Mouse (Mus musculus) Patski (cell line): Measurements from ENCODE around the gene Mindy1. TPM values are rescaled to one million over a fixed set of nuclear protein-coding genes. Genes with fewer than 3 reads are reported as not detected.

Experiments used
- ATAC-seq: fragments of 100-300 bp; one replicate; pipeline ENCODE4 v1.8.0; 2021
- CTCF ChIA-PET: fragments of 350-600 bp; sonication (Branson Sonifier 250); formaldehyde crosslinking; loops from one replicate; lab custom pipeline; 2022; ENCODE audit warnings: inconsistent platforms; lab: Charles Lee
- POLR2A ChIA-PET: fragments of 350-600 bp; sonication (Branson Sonifier 250); formaldehyde crosslinking; loops from one replicate; lab custom pipeline; 2022; ENCODE audit warnings: antibody characterized with exemption, inconsistent platforms; lab: Charles Lee
- DNase-seq: peaks from one replicate; pipeline ENCODE4 v3.0.0-alpha.2; 2011; ENCODE audit warnings: low read depth, low spot score
- H3K27me3 ChIP-seq: fragments of 371-371 bp; one replicate; pipeline ENCODE4 v1.5.1; 2021
- CTCF ChIP-seq: fragments of 100-300 bp; IDR thresholded peaks from one replicate; pipeline ENCODE4 v1.5.1; 2021
- in situ Hi-C: fragments of 300-500 bp; cut with MboI; formaldehyde crosslinking; loops from 3 replicates; pipeline ENCODE4 v1.11.1; 2018; ENCODE audit warnings: low pct_unique_long_range_greater_than_20kb, mixed read lengths
- polyA plus RNA-seq: library from polyadenylated mRNA; unstranded; gene quantifications from one replicate; pipeline ENCODE4 v1.2.3, GENCODE M21; 2021

Mindy1 gene
- polyA plus RNA-seq, 1 experiment from 2014 or later: 80.5 TPM

GRCm38 (mm10) chr3:95301204-95301796, 20.2 kb downstream of the Mindy1 start:
- POLR2A ChIA-PET: interaction anchor here (0.6 to 0.7 kb wide), 3 partner anchors 8 to 164 kb away, joined by 3 read pairs; no protein-coding TSS in a partner anchor
- in situ Hi-C loops: loop anchor here (5.0 kb wide), 1 partner anchor 91 kb away; no protein-coding TSS in a partner anchor

GRCm38 (mm10) chr3:95306244-95306643, 25.1 kb downstream of the Mindy1 start:
- no peak for TF ChIP-seq CTCF
- in situ Hi-C loops: no loop called here
- H3K27me3 ChIP-seq: no peaks in the 10 kb centered on the region
- ATAC-seq (no peak), DNase-seq (no peak)
- ChIA-PET POLR2A (interaction anchor here (1.1 to 1.4 kb wide), 2 partner anchors 12 to 24 kb away, joined by 3 to 8 read pairs; partner anchors contain the start of gene Prune1), CTCF (interaction anchor here (1.5 kb wide), 1 partner anchor 10 kb away, joined by 5 read pairs; no protein-coding TSS in a partner anchor)

More at GRCm38 (mm10) chr3:95301204-95301796, 20.2 kb downstream of the Mindy1 start:
- CTCF ChIA-PET: interaction anchor here (1.5 kb wide), 1 partner anchor 85 kb away, joined by 4 read pairs; no protein-coding TSS in a partner anchor
- no peak for ATAC-seq
- H3K27me3 ChIP-seq: no peaks in the 10 kb centered on the region
- DNase-seq: no peak
- no peak for TF ChIP-seq CTCF

- CTCF ChIA-PET: interaction anchor here (1.2 to 1.5 kb wide), 2 partner anchors 10 to 21 kb away, joined by 3 to 5 read pairs; no protein-coding TSS in a partner anchor
- no peak for TF ChIP-seq CTCF
- POLR2A ChIA-PET: interaction anchor here (0.7 to 1.4 kb wide), 2 partner anchors 13 to 193 kb away, joined by 4 to 8 read pairs; no protein-coding TSS in a partner anchor
- DNase-seq: no peak
- H3K27me3 ChIP-seq: no peaks in the 10 kb centered on the region
- no peak for ATAC-seq
- in situ Hi-C loops: no loop called here
These were observed 26.0 kb downstream of the Mindy1 start, which contains the start of gene Anxa9 for GRCm38 (mm10) chr3:95307100-95307499. TSS of gene Anxa9 (minus strand) at chr3:95307176.

DNA sequence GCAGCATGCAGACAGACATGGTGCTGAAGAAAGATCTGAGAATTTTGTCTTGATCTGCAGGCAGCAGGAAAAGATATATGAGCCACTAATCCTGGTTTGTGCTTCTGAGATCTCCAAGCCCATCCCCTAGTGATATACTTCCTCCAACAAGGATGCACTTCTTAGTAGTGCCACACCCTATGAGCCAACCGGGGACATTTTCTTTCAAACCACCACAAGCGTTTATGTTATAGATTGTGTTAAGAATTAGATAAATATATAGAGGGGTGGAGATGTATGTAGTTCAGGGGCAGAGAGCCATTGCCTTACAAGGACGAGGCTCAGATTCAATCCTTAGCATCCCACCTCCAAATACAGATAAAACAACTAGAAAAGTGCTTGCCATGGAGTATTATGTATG, 29.4 kb downstream of the Mindy1 start:
- no peaks in the 10 kb centered on the region for H3K27me3 ChIP-seq
- CTCF ChIA-PET: interaction anchor here (0.6 to 2.7 kb wide), 27 partner anchors 8 to 167 kb away, joined by 3 to 12 read pairs (median 4); partner anchors contain the start of genes 4930558C23Rik, Arnt and Mllt11
- no peak for TF ChIP-seq CTCF
- in situ Hi-C loops: no loop called here
- ATAC-seq (no peak), DNase-seq (no peak)
- POLR2A ChIA-PET: interaction anchor here (1.1 kb wide), 1 partner anchor 15 kb away, joined by 3 read pairs; no protein-coding TSS in a partner anchor

DNA sequence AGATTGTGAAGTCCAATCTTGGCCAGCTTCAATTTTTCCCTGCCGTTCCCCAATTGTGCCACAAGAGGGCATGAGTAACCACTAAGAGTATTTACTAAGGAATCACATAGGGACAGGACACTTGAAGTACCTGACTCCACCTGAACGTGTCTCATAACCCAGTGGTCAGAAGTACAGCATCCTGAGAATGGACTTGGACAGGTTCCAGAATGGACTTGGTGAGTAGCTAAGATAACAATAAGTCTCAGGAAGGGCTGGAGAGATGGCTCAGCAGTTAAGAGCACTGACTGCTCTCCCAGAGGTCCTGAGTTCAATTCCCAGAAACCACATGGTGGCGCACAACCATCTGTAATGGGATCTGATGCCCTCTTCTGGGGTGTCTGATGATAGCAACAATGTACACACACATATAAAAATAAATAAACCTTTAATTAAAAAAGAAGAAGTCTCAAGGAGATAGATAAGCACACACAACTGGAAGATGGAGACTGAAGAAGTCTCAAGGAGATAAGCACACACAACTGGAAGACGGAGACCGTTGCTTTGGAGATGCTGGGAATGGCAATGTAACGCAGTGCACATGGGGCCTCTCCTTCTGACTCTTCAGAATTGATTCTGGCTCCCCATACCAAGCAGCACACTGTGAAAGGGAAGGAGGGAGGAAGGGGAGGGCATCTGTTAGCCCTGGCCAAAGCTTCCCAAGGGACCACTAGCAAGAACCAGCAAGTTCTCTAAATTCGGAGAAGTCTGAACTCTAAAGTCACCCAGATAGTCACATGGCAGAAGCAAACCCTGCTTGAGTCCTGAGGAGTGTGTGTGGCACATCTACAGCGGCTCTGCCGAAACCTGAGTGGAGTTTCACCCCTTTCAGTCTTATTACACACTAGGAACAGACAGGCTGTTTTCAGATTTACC, 30.1 kb downstream of the Mindy1 start:
- POLR2A ChIA-PET: interaction anchor here (1.1 kb wide), 1 partner anchor 16 kb away, joined by 3 read pairs; no protein-coding TSS in a partner anchor
- H3K27me3 ChIP-seq: no peaks in the 10 kb centered on the region
- peak; percentile 71 for DNase-seq
- TF ChIP-seq CTCF: no peak
- no peak for ATAC-seq
- in situ Hi-C loops: no loop called here
- CTCF ChIA-PET: interaction anchor here (0.6 to 2.7 kb wide), 31 partner anchors 9 to 168 kb away, joined by 3 to 12 read pairs (median 4); partner anchors contain the start of genes 4930558C23Rik, Arnt and Mllt11

- ATAC-seq: peak; percentile 42
- peak; percentile 88 for DNase-seq
- in situ Hi-C loops: no loop called here
- TF ChIP-seq CTCF: no peak
- POLR2A ChIA-PET: interaction anchor here (0.6 kb wide), 2 partner anchors 30 to 97 kb away, joined by 3 read pairs; no protein-coding TSS in a partner anchor
- no peaks in the 10 kb centered on the region for H3K27me3 ChIP-seq
- CTCF ChIA-PET: interaction anchor here (1.2 to 2.7 kb wide), 5 partner anchors 10 to 82 kb away, joined by 3 to 12 read pairs (median 3); no protein-coding TSS in a partner anchor
These were observed 31.5 kb downstream of the Mindy1 start for GRCm38 (mm10) chr3:95312623-95313022.

GRCm38 (mm10) chr3:95313476-95313875, 32.3 kb downstream of the Mindy1 start:
- TF ChIP-seq CTCF: no peak
- DNase-seq (no peak), ATAC-seq (no peak)
- ChIA-PET CTCF (interaction anchor here (1.6 to 2.5 kb wide), 2 partner anchors 10 to 12 kb away, joined by 3 to 7 read pairs; no protein-coding TSS in a partner anchor), POLR2A (interaction anchor here (1.4 kb wide), 1 partner anchor 20 kb away, joined by 5 read pairs; no protein-coding TSS in a partner anchor)
- H3K27me3 ChIP-seq: no peaks in the 10 kb centered on the region
- in situ Hi-C loops: no loop called here

DNA sequence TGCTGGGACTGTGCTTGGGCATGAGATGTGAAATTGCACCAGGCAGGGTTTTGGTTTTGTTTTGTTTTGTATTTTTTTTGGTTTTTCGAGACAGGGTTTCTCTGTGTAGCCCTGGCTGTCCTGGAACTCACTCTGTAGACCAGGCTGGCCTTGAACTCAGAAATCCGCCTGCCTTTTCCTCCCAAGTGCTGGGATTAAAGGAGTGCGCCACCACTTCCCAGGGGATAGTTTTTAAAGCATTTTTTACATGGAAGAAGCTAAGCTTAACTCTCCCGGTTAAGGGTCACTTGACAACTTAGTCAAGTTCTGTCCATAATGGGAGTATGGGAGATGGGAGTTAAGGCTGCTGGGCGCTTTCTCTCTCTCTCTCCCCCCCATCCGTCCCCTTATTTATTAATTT, 32.9 kb downstream of the Mindy1 start:
- no peak for ATAC-seq
- no peak for TF ChIP-seq CTCF
- no peaks in the 10 kb centered on the region for H3K27me3 ChIP-seq
- POLR2A ChIA-PET: interaction anchor here (0.8 to 1.4 kb wide), 2 partner anchors 9 to 21 kb away, joined by 3 to 5 read pairs; no protein-coding TSS in a partner anchor
- CTCF ChIA-PET: interaction anchor here (1.2 to 2.5 kb wide), 2 partner anchors 11 to 34 kb away, joined by 3 to 7 read pairs; no protein-coding TSS in a partner anchor
- no peak for DNase-seq
- in situ Hi-C loops: no loop called here

DNA sequence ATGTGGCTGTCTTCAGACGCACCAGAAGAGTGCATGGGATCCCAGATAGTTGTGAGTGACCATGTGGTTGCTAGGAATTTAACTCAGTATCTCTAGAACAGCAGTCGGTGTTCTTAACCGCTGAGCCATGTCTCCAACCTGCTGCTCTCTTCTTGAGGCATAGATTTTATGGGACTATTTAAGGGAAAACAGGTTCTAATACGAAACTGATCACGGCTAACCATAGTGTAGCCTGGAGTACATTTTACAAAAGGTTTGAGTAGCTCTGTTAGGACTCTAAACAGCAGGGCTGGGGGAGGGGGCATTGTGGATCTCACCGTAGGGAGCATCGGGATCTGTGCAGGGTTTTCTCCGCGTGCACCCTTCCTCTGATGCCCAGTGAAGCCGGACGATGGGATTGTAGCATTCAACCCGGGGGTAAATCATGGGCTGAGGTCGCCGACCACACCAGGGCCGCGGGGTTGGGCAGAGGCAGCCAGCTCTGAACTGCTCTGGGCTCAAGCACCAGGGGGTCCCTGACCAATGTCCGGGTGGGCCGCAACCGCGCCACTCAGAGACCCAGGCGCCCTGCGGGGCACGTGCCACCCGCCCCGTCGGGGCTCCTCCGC, 33.4 kb downstream of the Mindy1 start, which contains the start of gene Cers2:
Gene Cers2, plus strand, starts transcription at position 306 of the 608 bp plus-strand sequence.
- no peak for TF ChIP-seq CTCF
- no peaks in the 10 kb centered on the region for H3K27me3 ChIP-seq
- DNase-seq (no peak), ATAC-seq (peak; percentile 0)
- in situ Hi-C loops: no loop called here
- ChIA-PET CTCF (interaction anchor here (1.2 to 2.5 kb wide), 2 partner anchors 10 to 35 kb away, joined by 3 to 7 read pairs; no protein-coding TSS in a partner anchor), POLR2A (interaction anchor here (0.7 to 1.8 kb wide), 7 partner anchors 8 to 187 kb away, joined by 3 to 5 read pairs (median 3); no protein-coding TSS in a partner anchor)
